Mouse (Mus musculus) spleen, adult 2 months (tissue): ENCODE results near the gene Gm5108.

ENCODE experiments used
- CTCF ChIP-seq: fragments of 200-500 bp; IDR thresholded peaks from 2 replicates; pipeline ENCODE4 v1.5.1; 2011; ENCODE audit warnings: mild to moderate bottlenecking, inconsistent platforms; ENCODE audit not compliant: insufficient read depth, insufficient read length, insufficient replicate concordance; ENCODE audit errors: extremely low read depth
- POLR2A ChIP-seq: fragments of 200-500 bp; IDR thresholded peaks from 2 replicates; pipeline ENCODE4 v1.6.1; 2011; ENCODE audit warnings: low read depth, low read length, inconsistent platforms

DNA sequence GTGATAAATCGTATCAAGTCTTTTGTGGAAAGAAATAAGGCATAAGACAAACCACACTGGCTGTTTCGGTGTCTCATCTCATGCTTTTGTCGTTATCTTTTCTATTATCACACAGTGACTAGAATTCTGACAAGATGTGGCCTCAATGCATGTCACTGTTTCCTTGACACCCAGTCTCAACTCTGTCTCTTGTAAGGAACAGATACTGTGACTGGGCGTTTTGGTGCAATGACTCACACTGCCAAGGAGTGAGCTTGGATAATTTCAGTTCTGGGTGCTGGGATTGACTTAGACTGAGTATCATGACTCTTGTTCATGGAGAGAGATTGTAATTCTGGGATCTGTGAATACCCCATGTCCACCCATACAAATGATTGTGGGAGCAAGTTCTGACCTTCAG, 65.6 kb downstream of the Gm5108 start:
- TF ChIP-seq CTCF = no peak
- no peak for TF ChIP-seq POLR2A
